Mouse (Mus musculus): Measurements from ENCODE around the gene Oard1. TPM values are rescaled to one million over a fixed set of nuclear protein-coding genes. Genes with fewer than 3 reads are reported as not detected.

The Oard1 gene
- total and polyA plus RNA-seq, 3 experiments = 30.6 to 59.4 (median 32.6) TPM

- Histone ChIP-seq H3K4me2 (ENCODE audit: insufficient read depth, low read depth, poor library complexity, severe bottlenecking) (no peak overlapping the region), H3K27me3 (replicated peaks) (peaks cover 7% of the 10 kb centered on the region), H3K36me3 (replicated peaks in 1 of 2; ENCODE audit: control insufficient read depth in 1 of 2, insufficient read depth in 1 of 2, low read length in 1 of 2) (no peaks in the 10 kb centered on the region), H3K4me1 (ENCODE audit: control insufficient read depth in 1 of 2, insufficient read depth in 2 of 2) (no peaks in the 10 kb centered on the region), H3K9me3 (replicated peaks; ENCODE audit: low read length) (no peaks in the 10 kb centered on the region), H3K27ac (ENCODE audit: insufficient read depth, low read depth) (no peak overlapping the region), H3K79me2 (replicated peaks; ENCODE audit: control insufficient read depth, extremely low read depth, insufficient read depth, poor library complexity, severe bottlenecking) (no peaks in the 10 kb centered on the region), H3K9ac (ENCODE audit: insufficient read depth, low read depth) (no peak overlapping the region), H3K4me3 (replicated peaks in 1 of 3; ENCODE audit: low read depth in 2 of 3, low read length in 2 of 3, poor library complexity in 1 of 3) (no peak overlapping the region)
- dilution Hi-C loops (cut with MboI; ENCODE audit: extremely low pct_ligation_motif_present, extremely low pct_unique_long_range_greater_than_20kb, low sequenced_read_pairs) = no loop called here
- in situ Hi-C loops (cut with MboI; ENCODE audit: low pct_ligation_motif_present, low pct_unique_long_range_greater_than_20kb, low sequenced_read_pairs) = no loop called here
- DNase-seq (ENCODE audit: extremely low read depth) = no peak
- TF ChIP-seq ELF1 (IDR thresholded peaks at IDR 0.05; ENCODE audit: low read depth, low read length) = no peak
- TF ChIP-seq USF1 (IDR thresholded peaks at IDR 0.05; ENCODE audit: low read depth, low read length) = no peak
- TF ChIP-seq TBP (conservative IDR thresholded peaks at IDR 0.05; ENCODE audit: low read depth, low read length) = no peak
- TF ChIP-seq EP300 (IDR thresholded peaks at IDR 0.05; ENCODE audit: low read length) = no peak
- TF ChIP-seq RCOR1 (conservative IDR thresholded peaks at IDR 0.05; ENCODE audit: low read depth, low read length) = no peak
- no peak for TF ChIP-seq ZMIZ1 (IDR thresholded peaks at IDR 0.05; ENCODE audit: low read depth, low read length)
- no peak for TF ChIP-seq SMC3 (IDR thresholded peaks at IDR 0.05; ENCODE audit: low read depth, low read length)
- TF ChIP-seq BHLHE40 (IDR thresholded peaks at IDR 0.05; ENCODE audit: low read depth, low read length) = no peak
- no peak for TF ChIP-seq ZNF384 (IDR thresholded peaks at IDR 0.05; ENCODE audit: low read depth, low read length)
- no peak for TF ChIP-seq GABPA (IDR thresholded peaks at IDR 0.05; ENCODE audit: insufficient replicate concordance, low read depth, low read length)
- TF ChIP-seq CTCF (conservative IDR thresholded peaks at IDR 0.05 in 1 of 2, IDR thresholded peaks at IDR 0.05 in 1 of 2; ENCODE audit: low read depth in 2 of 2, low read length in 2 of 2) = no peak
- no peak for TF ChIP-seq USF2 (conservative IDR thresholded peaks at IDR 0.05; ENCODE audit: low read depth, low read length)
- no peak for TF ChIP-seq TCF12 (IDR thresholded peaks at IDR 0.05; ENCODE audit: low read depth, low read length)
- TF ChIP-seq UBTF (IDR thresholded peaks at IDR 0.05; ENCODE audit: low read depth, low read length) = no peak
- TF ChIP-seq ZKSCAN1 (IDR thresholded peaks at IDR 0.05; ENCODE audit: borderline replicate concordance, low read depth, low read length) = no peak
- no peak for TF ChIP-seq E2F4 (IDR thresholded peaks at IDR 0.05; ENCODE audit: insufficient replicate concordance, low read depth, low read length)
- no peak for TF ChIP-seq IRF4 (IDR thresholded peaks at IDR 0.05; ENCODE audit: low read depth, low read length)
- no peak for TF ChIP-seq MYC (IDR thresholded peaks at IDR 0.05; ENCODE audit: low read depth, low read length)
Observed at GRCm38 (mm10) chr17:48362966-48363365, 46.8 kb upstream of the Oard1 start.

GRCm38 (mm10) chr17:48363421-48363965 lies 46.3 kb upstream of the Oard1 start:
- in situ Hi-C loops (cut with MboI; ENCODE audit: low pct_ligation_motif_present, low pct_unique_long_range_greater_than_20kb, low sequenced_read_pairs) = no loop called here
- TF ChIP-seq MAFK (IDR thresholded peaks at IDR 0.05; ENCODE audit: insufficient replicate concordance, low read length) (no peak), POLR2A (IDR thresholded peaks at IDR 0.05; ENCODE audit: low read depth, low read length) (no peak), MEF2A (IDR thresholded peaks at IDR 0.05; ENCODE audit: borderline replicate concordance, low read depth, low read length) (no peak), ZNF384 (IDR thresholded peaks at IDR 0.05; ENCODE audit: low read depth, low read length) (no peak), ETS1 (conservative IDR thresholded peaks at IDR 0.05; ENCODE audit: low read depth, low read length) (no peak)
- no peaks in the 10 kb centered on the region for H3K79me2 ChIP-seq (replicated peaks; ENCODE audit: control insufficient read depth, extremely low read depth, insufficient read depth, poor library complexity, severe bottlenecking)
- no peaks in the 10 kb centered on the region for H3K36me3 ChIP-seq (replicated peaks in 1 of 2; ENCODE audit: control insufficient read depth in 1 of 2, insufficient read depth in 1 of 2, low read length in 1 of 2)
- no peak for DNase-seq (ENCODE audit: extremely low read depth)
- no peak overlapping the region for H3K4me3 ChIP-seq (replicated peaks in 1 of 3; ENCODE audit: low read depth in 2 of 3, low read length in 2 of 3, poor library complexity in 1 of 3)
- no peaks in the 10 kb centered on the region for H3K4me1 ChIP-seq (ENCODE audit: control insufficient read depth in 1 of 2, insufficient read depth in 2 of 2)
- H3K9ac ChIP-seq (ENCODE audit: insufficient read depth, low read depth) = no peak overlapping the region
- dilution Hi-C loops (cut with MboI; ENCODE audit: extremely low pct_ligation_motif_present, extremely low pct_unique_long_range_greater_than_20kb, low sequenced_read_pairs) = no loop called here
- H3K9me3 ChIP-seq (replicated peaks; ENCODE audit: low read length) = no peaks in the 10 kb centered on the region
- H3K4me2 ChIP-seq (ENCODE audit: insufficient read depth, low read depth, poor library complexity, severe bottlenecking) = no peak overlapping the region
- no peak overlapping the region for H3K27ac ChIP-seq (ENCODE audit: insufficient read depth, low read depth)
- peaks cover 7% of the 10 kb centered on the region for H3K27me3 ChIP-seq (replicated peaks)

All from CH12.LX (cell line).